Mouse (Mus musculus) left cerebral cortex, postnatal 36 days (tissue): ENCODE data around the gene Rnf114. TPM values are rescaled to one million over a fixed set of nuclear protein-coding genes. Genes with fewer than 3 reads are reported as not detected.

Experiments used
- DNase-seq, 2 experiments: peaks; one replicate each; pipeline ENCODE4 v3.0.0; 2021 to 2022; ENCODE audit warnings: low spot score in 2 of 2, mixed read lengths in 1 of 2
- intact Hi-C: fragments of 180-260 bp; cut with DNase I; formaldehyde crosslinking; loops from one replicate; pipeline ENCODE4 v1.15.1; 2025
- total RNA-seq, 2 experiments: library from RNA; stranded (reverse); gene quantifications; 2 replicates each; pipeline ENCODE4 v1.2.3; 2021

Gene Rnf114
- total RNA-seq, 2 experiments from 2014 or later = 55.1 to 60.7 TPM

DNA sequence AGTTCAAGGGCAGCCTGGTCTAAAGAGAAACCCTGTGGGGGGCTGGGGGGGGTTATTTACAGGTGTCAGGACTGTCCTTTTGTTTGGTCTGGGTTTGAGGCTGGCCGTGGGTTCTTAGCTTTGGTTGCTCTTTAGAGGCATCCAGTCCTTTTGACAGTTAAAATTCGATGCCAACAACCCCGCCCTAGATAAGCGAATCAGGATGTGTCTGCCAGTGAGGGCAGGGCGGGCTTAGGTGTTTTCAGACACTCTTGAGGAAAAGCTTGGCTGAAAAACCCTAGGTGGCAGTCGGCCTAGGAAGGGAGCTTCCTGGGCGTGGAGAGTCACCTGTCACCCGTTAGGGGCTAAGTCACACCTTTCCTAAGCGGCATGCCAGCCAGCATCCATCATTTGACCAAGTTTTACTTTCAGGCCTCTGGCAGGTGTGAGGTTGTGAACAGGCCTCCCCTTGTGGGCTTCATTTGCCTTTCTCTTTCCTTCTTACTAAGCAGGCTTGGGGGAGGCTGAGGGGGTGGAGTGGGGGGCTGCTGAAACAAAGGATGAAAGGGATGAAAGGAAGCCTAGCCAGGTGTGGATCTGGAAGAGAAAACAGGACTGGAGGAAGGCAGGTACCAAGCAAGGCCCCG lies 44.0 kb downstream of the Rnf114 start:
- no peak for DNase-seq
- intact Hi-C loops = loop anchor here (10.0 kb wide), 1 partner anchor 358 kb away; no protein-coding TSS in a partner anchor

DNA sequence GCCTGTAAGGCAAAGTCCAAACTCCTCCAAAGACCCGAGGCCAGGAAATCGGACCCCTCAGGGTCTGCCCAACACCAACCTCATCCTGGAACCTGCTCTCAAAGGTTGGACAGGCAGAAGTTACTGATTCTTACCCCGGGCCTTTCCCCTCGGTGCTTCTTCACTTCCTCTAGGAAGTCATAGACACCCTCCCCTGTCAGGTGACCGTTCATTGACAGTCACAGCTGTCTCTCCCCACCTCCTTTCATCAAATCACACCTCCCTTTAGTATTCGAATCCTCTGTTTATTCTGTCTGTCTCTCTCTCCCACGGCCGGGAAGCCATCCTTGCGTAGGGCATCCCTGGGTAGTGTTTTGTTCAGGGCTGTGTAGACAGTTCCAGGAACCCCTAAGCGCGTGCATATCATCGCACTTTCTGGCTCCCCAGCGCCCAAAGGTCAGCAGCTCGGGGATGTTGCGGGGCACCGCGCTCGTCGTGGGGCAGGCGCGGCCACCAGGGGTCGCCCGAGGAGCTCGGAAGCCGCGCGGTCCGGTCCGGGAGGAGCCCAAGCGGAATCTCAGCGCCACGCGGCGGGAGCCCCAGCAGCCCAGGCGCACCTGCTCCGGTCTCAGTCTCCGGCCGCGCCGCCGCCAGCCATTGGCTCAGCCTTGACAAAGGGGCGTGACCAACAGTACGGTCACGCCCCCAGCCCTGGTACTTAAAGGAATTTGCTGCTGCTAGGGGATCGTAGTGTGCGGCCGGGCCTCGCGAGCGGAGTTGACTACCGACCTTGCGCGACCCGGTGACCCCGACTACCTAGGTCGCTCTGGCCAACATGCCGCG lies 45.2 kb downstream of the Rnf114 start, which contains the start of gene Snai1:
Gene Snai1, plus strand, starts transcription at position 720 of the 822 bp plus-strand sequence.
- intact Hi-C loops = loop anchor here (1.0 to 10.0 kb wide), 2 partner anchors 68 to 357 kb away; no protein-coding TSS in a partner anchor
- DNase-seq = peak; percentile 70 to 76

GRCm38 (mm10) chr2:167538671-167539306 lies 46.3 kb downstream of the Rnf114 start:
- intact Hi-C loops = loop anchor here (1.0 to 10.0 kb wide), 2 partner anchors 67 to 356 kb away; no protein-coding TSS in a partner anchor
- no peak for DNase-seq

GRCm38 (mm10) chr2:167539536-167540476 lies 47.4 kb downstream of the Rnf114 start:
- no peak for DNase-seq
- intact Hi-C loops = loop anchor here (10.0 kb wide), 1 partner anchor 355 kb away; no protein-coding TSS in a partner anchor

DNA sequence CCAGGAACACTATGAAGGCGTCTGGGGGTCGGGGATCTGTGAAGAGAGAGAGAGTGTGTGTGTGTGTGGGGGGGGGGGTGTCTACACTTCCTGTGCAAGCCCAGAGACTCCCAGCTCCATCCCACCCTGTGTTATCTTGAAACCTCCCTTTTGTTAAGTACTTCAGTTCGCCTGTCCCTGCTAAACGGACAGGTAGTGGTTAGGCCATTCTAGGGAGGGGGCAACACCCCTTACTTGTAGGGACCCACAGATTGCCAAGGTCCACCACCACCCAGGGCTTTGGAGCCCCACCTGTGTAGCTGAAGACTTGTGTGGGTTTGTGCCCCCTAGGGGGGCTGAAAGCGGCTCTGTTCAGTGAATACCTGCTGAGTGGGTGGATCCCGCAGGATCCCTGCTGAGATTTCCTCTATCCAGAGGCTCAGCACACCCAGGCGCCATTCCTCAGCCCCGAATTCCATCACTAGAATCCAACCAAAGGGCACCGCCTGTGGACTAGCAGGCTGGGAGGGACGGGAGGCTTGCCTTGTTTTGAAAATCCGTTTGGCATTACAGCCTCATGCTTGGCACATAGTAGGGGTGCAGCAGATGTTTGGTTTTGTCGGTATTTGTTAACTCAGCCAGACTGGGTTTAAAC lies 48.1 kb downstream of the Rnf114 start:
- no peak for DNase-seq
- intact Hi-C loops = no loop called here

GRCm38 (mm10) chr2:167541324-167541723 lies 48.9 kb downstream of the Rnf114 start:
- intact Hi-C loops = no loop called here
- no peak for DNase-seq

- DNase-seq = no peak
- intact Hi-C loops = no loop called here
Observed at GRCm38 (mm10) chr2:167541761-167542160, 49.3 kb downstream of the Rnf114 start.

GRCm38 (mm10) chr2:167542361-167542760 lies 49.9 kb downstream of the Rnf114 start:
- no peak for DNase-seq
- intact Hi-C loops = no loop called here

DNA sequence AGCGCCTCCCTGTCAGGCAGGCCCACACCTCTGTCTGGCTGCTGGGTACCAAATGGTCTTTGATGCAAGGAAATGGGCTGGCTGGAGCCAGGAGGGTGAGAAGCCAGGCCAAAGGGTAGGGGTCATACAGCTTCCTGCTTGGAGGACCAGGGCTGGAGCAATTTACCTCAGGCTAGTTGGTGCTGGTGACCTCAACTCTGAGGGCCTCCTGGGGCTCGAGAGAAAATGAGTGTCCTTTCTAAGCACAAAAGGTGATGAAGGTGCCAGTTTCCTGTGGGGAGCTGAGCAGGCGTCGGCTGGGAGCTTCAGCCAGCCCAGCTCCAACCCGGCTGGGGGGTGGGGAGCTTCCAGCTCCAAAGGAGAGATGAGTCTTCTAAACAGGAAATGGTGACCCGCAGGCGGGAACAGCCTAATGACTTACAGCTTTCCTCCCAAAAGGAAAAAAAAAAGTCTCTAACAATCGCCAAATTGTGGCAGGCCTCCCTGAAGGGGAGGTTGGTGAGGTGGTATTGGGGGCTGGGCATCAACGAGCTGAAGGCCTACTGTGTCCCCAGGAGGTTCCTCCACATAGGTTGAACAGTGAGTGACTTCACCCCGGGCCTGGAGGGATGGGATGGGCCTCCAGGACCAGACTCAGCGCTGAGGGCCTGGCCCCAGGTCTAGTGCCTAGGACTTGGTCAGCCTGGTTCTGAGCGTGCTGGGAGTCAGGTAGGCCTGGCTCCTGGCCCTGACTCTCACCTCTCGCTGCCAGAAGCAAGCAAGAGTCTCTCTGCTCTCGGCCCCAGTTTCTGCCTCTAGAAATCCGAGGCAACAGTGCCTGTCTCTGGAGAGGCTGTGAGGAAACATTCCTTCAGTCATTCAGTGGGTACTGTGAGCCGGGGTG lies 50.9 kb downstream of the Rnf114 start:
- intact Hi-C loops = no loop called here
- DNase-seq = no peak

DNA sequence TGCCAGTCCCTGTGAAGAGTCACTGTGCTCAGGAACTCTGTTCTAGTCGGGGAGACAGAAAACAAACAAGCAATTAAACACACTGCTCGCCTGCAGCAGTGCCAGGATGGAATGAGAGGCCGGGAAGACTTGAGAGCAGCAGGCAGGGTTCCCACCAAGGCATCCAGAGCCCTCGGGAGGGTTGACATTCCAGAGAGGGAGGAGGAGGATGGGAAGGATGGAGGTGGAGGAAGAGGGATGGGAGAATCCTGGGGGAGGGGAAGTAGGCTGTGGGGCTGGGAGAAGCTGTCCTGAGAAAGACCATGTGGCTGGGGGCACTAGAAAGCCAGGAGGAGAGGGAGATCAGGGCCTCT lies 51.5 kb downstream of the Rnf114 start:
- no peak for DNase-seq
- intact Hi-C loops = no loop called here

DNA sequence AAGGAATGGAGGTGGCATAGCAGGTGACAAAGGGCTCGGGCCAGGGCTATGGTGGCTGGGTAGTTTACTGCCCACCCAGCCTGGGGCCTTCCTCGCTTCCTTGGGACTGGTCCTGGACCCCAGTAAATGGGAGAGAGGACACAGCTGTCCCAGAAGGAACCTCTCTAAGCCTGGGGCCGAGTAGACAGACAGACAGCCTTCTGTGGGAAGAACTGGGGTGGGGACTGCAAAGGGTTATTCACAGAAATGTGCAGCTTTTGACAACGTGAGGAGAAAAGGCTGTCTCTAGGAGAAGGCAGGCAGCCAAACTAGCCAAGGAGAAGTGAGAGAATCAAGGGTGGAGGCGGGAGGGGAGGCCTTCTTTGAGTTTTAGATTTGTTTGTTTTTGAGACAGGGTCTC lies 52.0 kb downstream of the Rnf114 start:
- intact Hi-C loops = no loop called here
- DNase-seq = no peak

DNA sequence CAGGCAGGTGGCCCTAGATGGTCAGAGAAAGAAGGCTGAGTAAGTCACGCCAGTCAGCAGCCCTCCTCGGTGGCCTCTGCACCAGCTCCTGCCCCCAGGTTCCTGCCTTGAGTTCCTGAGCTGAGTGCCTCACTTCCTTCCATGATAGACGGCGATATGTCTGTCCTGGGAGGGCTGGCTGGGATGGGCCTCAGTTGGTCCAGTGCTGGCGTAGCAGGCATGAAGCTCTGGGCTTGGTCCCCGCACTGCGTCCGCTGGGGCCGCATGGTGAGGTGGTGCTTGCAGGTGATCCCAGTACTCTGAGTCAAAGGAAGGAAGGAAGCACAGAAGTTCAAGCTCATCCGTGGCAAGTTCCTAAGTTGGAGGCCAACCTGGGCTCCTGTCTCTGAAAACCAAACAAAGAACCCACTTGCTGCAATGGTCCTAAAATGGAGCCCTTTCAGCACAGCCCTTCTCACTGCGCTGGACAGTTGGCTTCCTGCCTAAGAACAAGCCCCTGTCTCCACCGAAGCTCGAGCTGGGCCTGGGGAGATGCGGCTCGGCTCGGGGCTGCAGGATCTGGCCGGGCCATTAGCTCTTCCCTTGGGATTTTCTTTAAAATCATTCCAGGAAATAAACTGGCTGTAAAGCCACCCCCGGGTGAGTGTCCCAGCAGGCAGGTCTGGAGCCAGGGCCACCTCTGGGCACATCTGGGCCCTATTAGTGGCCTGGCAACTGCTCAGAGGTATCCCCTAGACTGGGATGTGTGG lies 54.2 kb downstream of the Rnf114 start:
- no peak for DNase-seq
- intact Hi-C loops = no loop called here

DNA sequence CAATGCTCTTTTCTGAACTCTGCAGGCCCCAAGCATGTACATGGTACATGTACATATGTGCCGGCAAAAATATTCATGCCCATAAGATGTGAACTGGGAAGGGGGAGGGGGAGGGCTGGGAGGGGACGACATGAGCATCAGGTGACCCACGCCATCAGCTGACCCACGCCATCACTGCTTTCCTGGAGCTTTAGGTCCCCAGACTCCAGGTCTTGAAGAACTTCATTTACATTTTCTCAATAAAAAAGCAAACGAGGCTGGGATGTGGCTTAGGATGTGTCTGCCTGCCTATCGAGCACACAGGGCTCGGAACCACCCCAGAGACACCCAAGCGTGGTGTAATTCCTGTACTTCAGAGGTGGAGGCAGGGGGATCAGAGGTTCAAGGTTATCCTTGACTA lies 55.0 kb downstream of the Rnf114 start:
- intact Hi-C loops = no loop called here
- DNase-seq = no peak

GRCm38 (mm10) chr2:167548961-167549360 lies 56.5 kb downstream of the Rnf114 start:
- intact Hi-C loops = no loop called here
- DNase-seq = no peak

DNA sequence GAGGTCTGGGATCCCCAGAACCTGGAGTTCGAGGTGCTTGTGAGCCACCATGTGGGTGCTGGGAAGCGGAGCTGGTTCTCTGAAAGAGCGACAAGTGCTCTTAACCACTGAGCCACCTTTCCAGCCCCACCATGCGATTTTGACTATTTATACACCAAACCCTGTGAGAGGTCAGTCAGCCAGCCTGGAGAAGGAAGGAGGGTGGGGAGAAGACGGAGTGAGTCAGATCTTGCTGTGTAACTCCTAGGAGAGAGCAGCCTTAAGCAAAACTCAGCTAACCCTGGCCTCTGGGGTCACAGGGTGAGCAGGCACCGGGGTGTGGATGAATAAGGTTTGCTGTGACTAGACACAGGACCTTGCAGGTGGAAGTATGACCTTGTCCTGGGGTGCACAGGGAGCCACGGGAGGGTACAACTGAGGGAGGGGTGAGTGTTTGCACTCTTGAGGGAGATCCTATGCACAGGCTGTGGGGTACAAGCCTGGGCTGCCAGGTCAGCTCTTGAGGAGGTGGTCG lies 58.0 kb downstream of the Rnf114 start:
- intact Hi-C loops = no loop called here

GRCm38 (mm10) chr2:167551342-167551920 lies 59.0 kb downstream of the Rnf114 start:
- no peak for DNase-seq
- intact Hi-C loops = no loop called here

More for the DNA sequence above, 58.0 kb downstream of the Rnf114 start:
- DNase-seq = no peak

DNA sequence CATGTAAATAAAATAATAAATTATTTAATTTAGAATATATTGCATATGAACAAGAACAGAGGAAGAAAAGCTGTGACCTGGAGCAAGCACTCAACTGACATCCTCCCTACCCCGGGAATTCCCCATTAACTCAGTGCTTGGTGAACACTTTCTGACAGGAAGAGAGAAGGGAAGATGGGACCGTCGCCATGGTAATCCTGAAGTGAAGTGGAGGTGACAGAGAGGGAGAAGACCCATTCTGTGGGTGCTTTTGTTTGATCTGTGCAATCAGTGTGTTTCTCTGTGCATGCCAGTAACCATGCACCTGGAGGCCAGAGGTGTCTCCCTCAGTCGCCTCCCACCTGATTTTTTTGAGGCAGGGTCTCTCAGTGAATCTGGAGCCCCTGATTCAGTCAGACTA lies 59.8 kb downstream of the Rnf114 start:
- intact Hi-C loops = no loop called here
- no peak for DNase-seq
